Mouse (Mus musculus) ovary, adult 18-20 months (tissue): ENCODE results near the gene Atp5b.

Experiments used
- DNase-seq: peaks from one replicate; pipeline ENCODE4 v3.0.0; 2022; ENCODE audit warnings: low spot score, mixed read lengths

The Atp5b gene

GRCm38 (mm10) chr10:128096693-128097586, 13.9 kb downstream of the Atp5b start:
- DNase-seq, result peak; percentile 54

- DNase-seq, result peak; percentile 15
These were observed 14.5 kb downstream of the Atp5b start for GRCm38 (mm10) chr10:128097587-128097971.

- no peak for DNase-seq
These were observed 27.2 kb downstream of the Atp5b start for GRCm38 (mm10) chr10:128110103-128110761.

- no peak for DNase-seq
These were observed 28.2 kb downstream of the Atp5b start for GRCm38 (mm10) chr10:128111227-128111626.

- no peak for DNase-seq
These were observed 40.8 kb downstream of the Atp5b start for GRCm38 (mm10) chr10:128123833-128124232.

- DNase-seq, result no peak
These were observed 41.8 kb downstream of the Atp5b start for GRCm38 (mm10) chr10:128124831-128125230.

GRCm38 (mm10) chr10:128125951-128126350, 42.9 kb downstream of the Atp5b start:
- DNase-seq, result no peak

GRCm38 (mm10) chr10:128127497-128127896, 44.4 kb downstream of the Atp5b start:
- DNase-seq, result no peak

GRCm38 (mm10) chr10:128128143-128128542, 45.1 kb downstream of the Atp5b start:
- DNase-seq, result no peak

- no peak for DNase-seq
These were observed 48.2 kb downstream of the Atp5b start for GRCm38 (mm10) chr10:128131297-128131696.

- DNase-seq, result no peak
These were observed 48.7 kb downstream of the Atp5b start for GRCm38 (mm10) chr10:128131812-128132211.

GRCm38 (mm10) chr10:128133650-128134332, 50.7 kb downstream of the Atp5b start:
- no peak for DNase-seq

- no peak for DNase-seq
These were observed 52.3 kb downstream of the Atp5b start for GRCm38 (mm10) chr10:128135374-128135773.
